Mouse (Mus musculus) layer of hippocampus, postnatal 14 days (tissue): ENCODE data around the gene Ing5. TPM values are rescaled to one million over a fixed set of nuclear protein-coding genes. Genes with fewer than 3 reads are reported as not detected.
"Not testable (repeated sequence)": the region's sequence is repeated elsewhere in the genome, so short reads cannot be mapped to it uniquely, and the experiment has no call there.

Experiments
- DNase-seq, 2 experiments: peaks; one replicate each; pipeline ENCODE4 v3.0.0; 2021 to 2022; ENCODE audit warnings: low spot score in 2 of 2, mixed read lengths in 1 of 2
- long read RNA-seq, 2 experiments: library from polyadenylated mRNA; stranded (forward); transcript quantifications; one replicate each; pipeline ENCODE4 v2.0.0; 2021
- total RNA-seq, 2 experiments: library from RNA; stranded (reverse); gene quantifications; 2 replicates each; pipeline ENCODE4 v1.2.3; 2021

Gene Ing5
- total RNA-seq, result 10 to 100 TPM in 1 of 2 experiments, 1 to 10 TPM in 1; 9.0 to 11.1 TPM
- long read RNA-seq, experiment 1, full-length matches to known transcripts, result 1 of 1 reads
- long read RNA-seq, experiment 1, partial matches to known transcripts, result 0 of 1 reads
- long read RNA-seq, experiment 1, other reads (novel, unspliced or antisense), result 0 of 1 reads
- long read RNA-seq, experiment 2, full-length matches to known transcripts, result 11 of 14 reads
- long read RNA-seq, experiment 2, partial matches to known transcripts, result 2 of 14 reads
- long read RNA-seq, experiment 2, other reads (novel, unspliced or antisense), result 1 of 14 reads

GRCm38 (mm10) chr1:93803556-93804507 lies at the start of gene Ing5:
Gene Ing5 (plus strand): TSS chr1:93803965.
- peak; percentile 100 for DNase-seq

DNA sequence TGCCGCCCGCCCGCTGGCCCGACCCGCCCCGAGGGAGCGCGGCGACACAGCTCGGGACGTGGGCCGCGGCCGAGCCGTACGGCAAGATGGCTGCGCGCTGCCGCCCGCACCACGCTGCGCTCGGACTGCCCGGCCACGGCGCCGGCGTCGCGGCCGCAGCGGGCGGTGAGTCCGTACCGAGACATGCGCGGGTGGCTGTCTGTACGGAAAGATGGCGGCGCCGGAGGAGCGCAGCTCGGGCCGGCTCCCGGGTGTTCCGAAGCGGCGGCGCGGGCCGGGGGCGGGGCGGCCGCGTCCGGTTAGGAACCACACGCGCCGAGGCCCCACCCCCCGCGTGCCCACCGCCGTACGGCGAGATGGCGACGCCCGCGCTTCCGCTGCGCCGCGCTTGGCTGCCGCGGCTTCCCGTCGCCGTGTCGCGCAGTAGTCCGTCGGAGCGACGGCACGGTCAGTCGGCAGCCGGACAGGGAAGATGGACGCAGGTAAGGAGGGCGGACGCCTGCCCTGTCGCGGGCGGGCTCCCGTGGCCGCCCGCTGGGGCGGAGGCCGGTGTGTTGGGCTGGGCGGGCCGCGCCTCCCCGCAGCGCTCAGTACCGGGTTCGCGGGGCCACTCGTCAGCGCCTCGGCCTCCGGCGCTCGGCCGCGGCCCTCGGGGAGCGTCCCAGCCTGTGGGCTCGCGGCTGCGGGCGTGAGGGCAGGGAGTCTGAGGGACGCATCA lies 49.0 kb upstream of the Ing5 start, which contains the start of gene Thap4:
Thap4 (minus strand) TSS at position 292 of the 718 bp plus-strand sequence.
- peak; percentile 89 to 92 for DNase-seq

- DNase-seq, result no peak
Observed at GRCm38 (mm10) chr1:93755291-93755610, 48.5 kb upstream of the Ing5 start.

DNA sequence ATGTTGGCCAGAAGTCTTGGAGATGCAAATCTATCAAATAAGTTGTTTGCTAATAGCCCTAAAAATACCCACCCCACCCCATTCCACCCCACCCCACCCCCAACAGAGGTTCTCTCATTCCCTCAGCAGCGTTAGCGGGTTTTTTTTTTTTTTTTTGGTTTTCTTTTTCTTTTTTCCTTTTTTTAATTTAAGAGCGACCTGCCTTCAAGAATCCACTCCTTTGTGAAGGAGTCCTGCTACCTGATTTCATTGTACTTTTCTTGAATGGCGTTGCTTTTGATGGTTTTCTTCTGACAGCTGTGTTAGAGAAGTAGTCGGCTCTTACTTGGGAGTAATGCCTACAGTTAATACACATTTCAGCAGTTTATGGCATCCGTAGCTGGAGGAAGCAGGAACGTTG lies 48.1 kb upstream of the Ing5 start:
- no peak for DNase-seq

DNA sequence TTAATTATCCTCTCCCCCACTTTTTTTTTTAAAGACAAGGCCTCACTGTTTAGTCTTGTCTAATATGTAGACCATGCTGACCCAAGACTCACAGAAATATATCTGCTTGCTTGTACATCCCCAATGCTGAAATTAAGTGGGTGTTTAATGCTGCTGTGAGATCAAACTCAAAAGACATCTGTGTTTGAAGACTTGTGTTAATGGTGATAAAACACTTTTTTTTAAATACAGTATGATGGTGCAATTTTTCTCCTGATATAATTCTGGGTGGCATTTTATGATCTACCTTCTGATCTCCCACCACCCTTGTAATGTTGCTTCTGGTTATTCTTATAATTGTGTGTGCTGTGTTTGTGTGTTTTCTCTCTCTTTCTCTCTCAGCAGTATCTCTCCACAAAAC lies 47.6 kb upstream of the Ing5 start:
- no peak for DNase-seq

- no peak for DNase-seq
Observed at GRCm38 (mm10) chr1:93760076-93760475, 43.7 kb upstream of the Ing5 start.

DNA sequence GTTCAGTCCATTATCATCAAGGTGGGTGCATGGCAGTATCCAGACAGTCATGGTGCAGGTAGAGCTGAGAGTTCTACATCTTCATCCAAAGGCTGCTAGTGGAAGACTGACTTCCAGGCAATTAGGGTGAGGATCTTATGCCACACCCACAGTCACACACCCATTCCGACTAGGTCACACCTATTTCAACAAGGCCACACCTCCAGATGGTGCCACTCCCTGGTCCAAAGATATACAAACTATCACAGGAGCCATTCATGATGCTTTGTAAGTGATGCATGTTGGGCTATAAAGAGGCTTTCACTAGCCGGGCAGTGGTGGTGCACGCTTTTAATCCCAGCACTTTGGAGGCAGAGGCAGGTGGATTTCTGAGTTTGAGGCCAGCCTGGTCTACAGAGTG lies 40.2 kb upstream of the Ing5 start:
- not testable (repeated sequence) for DNase-seq

- no peak for DNase-seq
Observed at GRCm38 (mm10) chr1:93764871-93765591, 38.7 kb upstream of the Ing5 start.

DNA sequence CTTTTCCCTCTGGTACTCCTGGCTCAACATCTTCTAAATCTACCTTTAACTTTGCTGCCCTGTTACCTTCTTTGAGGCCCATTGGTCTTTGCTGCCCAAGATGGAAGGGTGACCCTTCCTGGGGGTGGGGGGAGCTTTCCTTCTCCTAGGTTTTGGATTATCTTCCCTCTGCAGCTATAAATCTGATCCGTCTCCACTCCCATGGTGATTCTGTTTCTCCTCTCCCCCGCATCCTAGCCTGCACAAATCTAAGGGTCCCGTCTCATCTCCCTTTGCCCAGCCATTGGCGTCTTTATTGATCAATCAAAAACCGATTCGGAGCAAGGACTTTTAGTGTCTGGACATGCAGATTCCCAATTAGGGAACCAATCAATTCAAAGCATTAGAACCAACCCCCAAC lies 36.2 kb upstream of the Ing5 start:
- DNase-seq, result no peak

GRCm38 (mm10) chr1:93769901-93770300 lies 33.9 kb upstream of the Ing5 start:
- no peak for DNase-seq

DNA sequence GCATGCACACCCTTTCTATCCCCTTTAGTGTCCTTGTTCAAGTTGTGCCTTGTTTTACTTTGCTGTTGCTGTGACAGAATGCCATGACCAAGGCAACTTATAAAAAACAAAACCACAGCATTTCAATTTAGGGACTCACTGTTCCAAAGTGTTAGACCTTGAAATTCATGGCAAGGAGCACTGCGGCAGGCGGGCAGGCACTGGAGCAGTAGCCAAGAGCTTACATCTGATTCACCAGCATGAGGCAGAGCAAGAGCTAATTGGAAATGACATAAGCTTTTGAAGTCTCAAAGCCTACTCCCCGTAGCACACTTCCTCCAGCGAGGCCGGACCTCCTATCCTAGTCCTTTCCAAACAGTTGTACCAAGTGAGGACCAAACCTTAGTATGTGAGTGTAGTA lies 27.1 kb upstream of the Ing5 start:
- DNase-seq, result no peak

DNA sequence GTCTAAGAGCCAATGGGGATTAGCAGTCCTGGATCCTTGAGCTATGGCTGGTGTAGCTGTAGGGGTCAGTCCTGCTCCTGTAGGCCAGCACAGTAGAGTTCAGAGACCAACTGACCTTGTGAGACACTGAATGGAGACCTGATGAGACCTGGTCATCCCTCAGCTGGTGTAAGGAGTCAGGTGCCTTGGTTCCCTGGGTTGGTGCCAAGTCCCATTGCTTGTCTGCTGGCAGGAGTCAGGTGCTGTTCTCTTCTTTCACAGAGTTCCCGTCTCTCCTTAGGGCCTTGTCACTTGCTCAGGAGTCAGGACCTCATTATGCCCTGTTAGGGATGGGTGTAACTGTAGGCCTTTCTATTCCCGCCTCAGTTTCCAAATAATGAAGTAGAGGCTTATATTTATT lies 16.9 kb upstream of the Ing5 start:
- DNase-seq, result no peak

DNA sequence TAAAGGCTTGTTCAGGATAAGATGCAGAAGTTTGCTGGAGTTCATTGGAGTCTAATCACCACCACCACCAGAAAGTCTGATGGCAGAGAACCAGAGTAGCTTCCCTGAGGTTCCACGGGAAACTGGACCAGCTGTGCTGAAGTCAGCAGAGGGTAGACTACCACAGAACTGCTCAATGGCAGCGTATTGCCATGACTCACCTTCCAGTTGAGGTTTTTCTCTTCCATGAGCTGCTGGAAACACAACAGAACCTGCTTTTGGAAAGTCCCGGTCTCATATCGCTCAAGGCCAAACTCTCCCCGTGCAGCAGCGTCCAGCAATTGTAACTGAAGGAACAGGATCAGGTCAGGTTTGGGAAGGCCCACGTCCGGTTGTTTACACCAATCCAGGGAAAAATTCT lies 9.2 kb upstream of the Ing5 start:
- no peak for DNase-seq

DNA sequence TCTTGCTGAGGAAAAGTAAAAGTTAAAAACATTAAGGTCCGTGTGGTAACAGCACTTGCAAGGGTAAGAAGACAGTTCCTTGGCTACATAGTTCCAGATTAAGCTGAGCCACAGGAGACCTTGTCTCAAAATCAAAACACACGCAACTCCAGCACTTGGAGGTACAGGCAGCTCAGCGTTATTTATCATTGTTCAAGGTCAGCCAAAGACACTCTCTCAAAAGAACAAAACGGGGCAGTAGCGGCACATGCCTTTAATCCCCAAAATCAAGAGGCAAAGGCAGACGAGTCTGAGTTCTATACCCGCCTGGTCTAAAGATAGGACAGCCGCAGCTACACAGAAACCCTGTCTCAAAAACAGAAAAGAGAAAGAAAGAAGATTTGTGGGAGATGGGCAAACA lies 7.9 kb upstream of the Ing5 start:
- no peak for DNase-seq

DNA sequence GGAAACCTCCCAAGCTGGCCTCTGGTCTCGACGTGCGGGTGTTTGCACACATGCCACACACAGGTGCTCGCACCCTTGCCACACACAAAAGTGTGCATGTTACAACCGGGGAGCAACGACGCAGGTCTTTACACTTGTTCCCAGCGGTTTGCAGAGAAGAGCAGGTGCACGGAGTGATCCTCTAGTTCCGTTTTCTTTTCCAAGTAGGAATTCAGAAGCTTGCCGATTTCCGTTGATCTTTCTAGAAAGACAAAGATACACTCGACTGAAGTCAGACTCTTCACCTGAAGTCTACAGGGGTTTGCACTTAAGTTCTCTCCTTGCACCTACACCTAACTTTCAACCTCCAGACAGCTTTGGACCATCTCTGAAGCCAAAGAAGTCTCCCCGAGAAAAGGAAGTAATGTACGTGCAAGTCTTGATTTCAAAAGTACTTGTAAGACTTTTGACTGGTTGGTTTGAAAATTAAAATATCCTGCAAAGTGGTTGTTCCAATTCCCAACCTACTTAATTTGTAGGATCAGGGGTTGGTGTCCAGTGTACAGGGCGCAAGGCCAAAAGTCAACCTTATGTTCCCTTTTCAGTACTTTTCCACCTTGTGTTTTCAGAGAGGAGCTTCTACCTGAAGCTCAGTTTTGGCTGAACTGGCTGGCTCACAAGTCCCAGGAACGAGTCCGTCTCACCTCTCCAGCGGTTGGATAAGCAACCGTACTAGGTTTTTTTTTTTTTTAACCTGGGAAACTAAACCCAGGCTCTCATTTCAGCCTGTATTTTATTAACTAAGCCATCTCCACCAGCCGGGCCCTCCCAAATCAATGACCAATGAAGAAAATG lies 2.9 kb upstream of the Ing5 start:
- DNase-seq, result no peak

- DNase-seq, result peak; percentile 88 to 96
Observed at GRCm38 (mm10) chr1:93801741-93802238, 2.0 kb upstream of the Ing5 start, which contains the start of gene Dtymk. Gene Dtymk (minus strand): TSS chr1:93801934.

- DNase-seq, result no peak
Observed at GRCm38 (mm10) chr1:93802771-93803170, 994 bp upstream of the Ing5 start.

DNA sequence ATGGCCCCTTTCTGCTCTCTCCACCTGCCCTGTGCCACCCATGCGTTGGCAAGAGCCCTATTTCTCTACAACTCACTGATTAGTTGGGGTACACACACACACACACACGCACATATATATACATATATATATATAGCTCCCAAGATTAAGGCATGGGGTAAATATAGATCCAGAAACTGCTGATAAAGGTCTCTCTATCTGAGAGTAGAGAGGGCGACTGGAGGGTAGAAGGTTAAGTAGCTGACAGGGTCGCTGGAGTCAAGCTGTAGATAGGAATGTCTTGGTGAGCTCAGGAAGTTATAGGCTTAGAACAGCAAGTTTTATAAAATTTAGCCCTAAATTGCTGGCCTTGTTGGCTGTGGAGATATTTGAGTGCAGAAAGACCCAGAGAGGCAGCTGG lies 1.1 kb downstream of the Ing5 start:
- DNase-seq, result no peak

DNA sequence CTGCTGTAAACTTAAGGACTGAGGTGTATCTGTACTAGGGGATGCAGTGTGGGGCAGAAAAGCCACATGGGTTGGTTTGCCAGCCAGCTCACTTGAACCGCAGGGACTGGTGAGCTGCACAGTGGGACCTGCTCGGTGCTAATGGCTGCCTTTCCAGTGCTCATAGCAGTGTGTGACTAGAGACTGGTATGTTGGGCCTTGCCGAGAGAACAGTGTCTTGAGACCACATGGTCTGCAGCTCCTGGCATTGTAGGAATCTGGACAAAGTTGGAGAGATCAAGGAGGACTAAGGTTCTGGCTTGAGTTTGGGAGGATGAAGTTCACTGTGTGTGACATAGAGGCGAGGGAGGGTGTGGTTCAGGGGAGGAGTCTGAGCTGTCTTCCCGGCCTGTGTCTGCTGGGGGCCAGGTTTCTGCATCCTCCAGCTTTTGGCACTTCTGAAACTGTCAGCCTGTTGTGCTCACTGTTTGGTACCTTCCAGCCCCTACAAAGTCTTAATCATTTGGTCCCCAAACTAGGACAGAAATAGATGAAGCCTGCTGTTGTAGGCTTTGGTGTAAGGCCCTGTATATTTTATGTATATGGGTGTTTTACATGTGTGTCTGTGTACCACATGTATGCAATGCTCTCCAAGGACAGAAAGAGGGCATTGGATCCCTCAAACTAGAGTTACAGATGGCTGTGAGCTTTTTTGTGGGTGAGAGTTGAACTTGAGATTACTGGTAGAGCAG lies 1.6 kb downstream of the Ing5 start:
- DNase-seq, result no peak
